Mouse (Mus musculus) liver, embryonic 14.5 days (tissue): ENCODE measurements around the gene Hist1h2bb.

Source experiments
- CTCF ChIP-seq: IDR thresholded peaks from 2 replicates; pipeline ENCODE4 v1.5.1; 2016; ENCODE audit warnings: antibody characterized with exemption, low read depth, control low read depth
- EP300 ChIP-seq: IDR thresholded peaks from 2 replicates; pipeline ENCODE4 v1.6.1; 2016; ENCODE audit warnings: antibody characterized with exemption, low read depth

DNA sequence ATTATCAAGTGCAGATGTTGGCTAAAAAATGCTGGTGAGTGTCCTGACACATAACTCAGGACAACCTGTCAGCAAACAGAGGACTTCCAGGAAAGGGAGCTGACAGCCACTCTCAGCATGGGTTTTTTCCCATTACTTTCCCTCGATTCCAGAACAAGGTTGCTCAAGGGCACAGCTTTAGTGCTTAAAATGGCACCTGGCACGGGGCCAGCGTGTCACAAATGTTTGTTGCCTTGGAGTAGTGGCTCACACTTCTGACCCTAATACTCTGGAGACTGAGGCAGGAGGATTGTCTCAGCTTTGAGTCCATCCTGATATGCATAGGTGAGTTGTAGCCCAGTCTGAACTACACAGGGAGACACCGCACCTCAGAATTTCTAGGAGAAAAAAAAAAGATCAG is 37.9 kb upstream of the Hist1h2bb start:
- TF ChIP-seq EP300 (no peak), CTCF (no peak)
